Mouse (Mus musculus) adrenal gland, postnatal 4 days (tissue): ENCODE measurements around the gene Trim38. TPM values are rescaled to one million over a fixed set of nuclear protein-coding genes. Genes with fewer than 3 reads are reported as not detected.
A peak's percentile ranks its signal among the peaks of the same experiment; 100 is the strongest.
"Not testable (repeated sequence)": the region's sequence is repeated elsewhere in the genome, so short reads cannot be mapped to it uniquely, and the experiment has no call there.

ENCODE experiments used
- DNase-seq, 2 experiments: peaks; one replicate each; pipeline ENCODE4 v3.0.0; 2021 to 2022; ENCODE audit warnings: low spot score in 2 of 2, mixed read lengths in 2 of 2
- long read RNA-seq, 2 experiments: library from polyadenylated mRNA; stranded (forward); transcript quantifications; one replicate each; pipeline ENCODE4 v2.0.0; 2021
- total RNA-seq, 2 experiments: library from RNA; stranded (reverse); gene quantifications; 2 replicates each; pipeline ENCODE4 v1.2.3; 2021

The Trim38 gene
- under 1 TPM in 1 of 2 experiments, not detected in 1; 0.20 TPM for total RNA-seq
- long read RNA-seq, experiment 1 = 0 reads
- long read RNA-seq, experiment 2 = 0 reads

GRCm38 (mm10) chr13:23769613-23770012, at the start of gene Trim38:
Gene Trim38 (plus strand): TSS chr13:23769913.
- DNase-seq = not testable (repeated sequence)

- DNase-seq = no peak
These were observed 45.5 kb upstream of the Trim38 start for GRCm38 (mm10) chr13:23724239-23724638.

- DNase-seq = no peak
These were observed 44.5 kb upstream of the Trim38 start for GRCm38 (mm10) chr13:23725213-23725612.

GRCm38 (mm10) chr13:23728472-23729191, 41.1 kb upstream of the Trim38 start:
- no peak for DNase-seq

GRCm38 (mm10) chr13:23729192-23729525, 40.6 kb upstream of the Trim38 start:
- no peak for DNase-seq

GRCm38 (mm10) chr13:23729706-23730105, 40.0 kb upstream of the Trim38 start:
- DNase-seq = no peak

GRCm38 (mm10) chr13:23730479-23730878, 39.2 kb upstream of the Trim38 start:
- no peak for DNase-seq

- no peak for DNase-seq
These were observed 37.4 kb upstream of the Trim38 start for GRCm38 (mm10) chr13:23732156-23732804.

- DNase-seq = no peak
These were observed 32.6 kb upstream of the Trim38 start for GRCm38 (mm10) chr13:23737091-23737490.

GRCm38 (mm10) chr13:23738041-23738440, 31.7 kb upstream of the Trim38 start:
- DNase-seq = no peak

- peak; percentile 83 to 91 for DNase-seq
These were observed 31.0 kb upstream of the Trim38 start, which contains the start of gene Hist1h1c for GRCm38 (mm10) chr13:23738677-23739068. Gene Hist1h1c (plus strand): TSS chr13:23738808.

- DNase-seq = peak; percentile 65 to 82
These were observed 30.4 kb upstream of the Trim38 start for GRCm38 (mm10) chr13:23739069-23739921.

GRCm38 (mm10) chr13:23739922-23740252, 29.8 kb upstream of the Trim38 start:
- DNase-seq = no peak

GRCm38 (mm10) chr13:23740256-23740840, 29.4 kb upstream of the Trim38 start:
- DNase-seq = no peak

- no peak for DNase-seq
These were observed 28.8 kb upstream of the Trim38 start for GRCm38 (mm10) chr13:23740910-23741309.

GRCm38 (mm10) chr13:23742007-23742406, 27.7 kb upstream of the Trim38 start:
- no peak for DNase-seq

GRCm38 (mm10) chr13:23743215-23743614, 26.5 kb upstream of the Trim38 start:
- no peak for DNase-seq

- DNase-seq = no peak
These were observed 25.8 kb upstream of the Trim38 start for GRCm38 (mm10) chr13:23743963-23744362.

- no peak for DNase-seq
These were observed 25.0 kb upstream of the Trim38 start for GRCm38 (mm10) chr13:23744421-23745380.
